Mouse (Mus musculus): ENCODE measurements at regions not wholly inside any gene's neighbourhood (a gene's known extent, or its start where the extent isn't known, plus 50 kb on each side); places are given as distances from the start of the nearest gene placed in this dataset.

DNA sequence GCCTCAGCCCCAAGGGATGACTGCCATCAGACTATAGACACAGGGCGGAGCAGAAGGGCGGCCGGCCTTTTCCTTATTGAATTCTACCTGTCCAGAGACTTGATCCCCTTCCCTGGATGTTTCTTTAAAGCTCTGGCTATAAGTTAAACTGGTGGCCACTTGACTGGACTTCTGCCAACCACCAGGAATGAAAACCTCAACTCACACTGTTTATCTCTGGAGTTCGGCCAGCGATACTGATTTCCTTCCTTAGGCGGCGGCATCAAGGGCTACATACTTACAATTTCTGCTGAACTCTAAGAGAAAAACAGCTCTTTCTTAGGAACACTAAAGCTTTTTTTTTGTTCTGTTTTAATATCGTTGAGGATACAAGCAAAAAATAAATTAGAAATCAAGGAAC is 104.9 kb upstream of the Tsc22d2 start:
- peak in 1 of 2 experiments; percentile 49; a peak in 2 of 4 replicates for ATAC-seq (replicated peaks in 1 of 2; ENCODE audit: insufficient read depth in 1 of 2, low FRiP score in 2 of 2, low TSS enrichment in 1 of 2, low read depth in 1 of 2, poor library complexity in 2 of 2, severe bottlenecking in 2 of 2)

DNA sequence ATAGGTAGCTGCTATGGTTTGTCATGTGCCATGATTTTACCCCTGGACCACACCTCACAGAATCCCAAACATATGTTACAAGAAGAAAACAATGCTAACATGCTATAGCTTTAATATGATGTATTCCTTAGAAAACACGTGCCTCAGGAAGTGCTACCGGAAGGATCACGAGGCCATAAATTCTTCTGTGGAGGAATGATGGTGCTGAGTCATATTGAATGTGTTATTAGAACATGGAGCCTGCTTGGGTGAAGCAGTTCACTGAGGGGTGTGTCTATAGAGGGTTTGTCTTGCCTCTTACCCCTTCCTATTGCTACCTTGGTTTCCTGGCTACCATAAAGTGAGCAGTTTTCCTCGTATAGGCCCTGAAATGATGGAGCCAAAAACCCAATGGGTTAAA is 104.1 kb upstream of the Tsc22d2 start:
- ATAC-seq (replicated peaks in 1 of 2; ENCODE audit: insufficient read depth in 1 of 2, low FRiP score in 2 of 2, low TSS enrichment in 1 of 2, low read depth in 1 of 2, poor library complexity in 2 of 2, severe bottlenecking in 2 of 2), result no peak

DNA sequence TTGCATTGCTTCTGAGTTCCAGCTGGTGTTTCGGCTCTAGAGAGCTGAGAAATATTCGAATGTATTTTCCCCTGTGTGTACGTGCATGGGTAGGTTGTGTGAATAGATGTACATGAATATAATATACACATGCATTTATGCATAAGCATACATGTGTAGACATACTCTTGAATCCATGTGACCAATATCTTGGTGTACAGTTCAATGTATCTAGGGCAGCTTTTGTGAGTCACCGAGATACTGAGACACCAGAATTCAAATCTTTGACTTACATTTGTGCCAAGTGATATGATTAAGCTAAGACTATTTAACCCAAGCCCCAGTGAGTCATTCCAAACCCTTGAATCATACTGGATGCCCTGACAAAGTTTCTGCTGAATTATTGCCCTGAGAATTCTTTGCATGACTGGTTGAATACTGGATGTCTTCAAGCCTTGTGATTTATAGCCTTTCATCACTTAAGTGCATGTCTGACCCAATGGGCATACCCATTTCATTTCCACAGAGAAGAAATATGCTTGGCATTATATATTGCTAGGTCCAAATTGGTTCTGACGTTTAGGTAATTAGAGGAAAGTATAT is 103.3 kb upstream of the Tsc22d2 start:
- no peak for ATAC-seq (replicated peaks in 1 of 2; ENCODE audit: insufficient read depth in 1 of 2, low FRiP score in 2 of 2, low TSS enrichment in 1 of 2, low read depth in 1 of 2, poor library complexity in 2 of 2, severe bottlenecking in 2 of 2)

DNA sequence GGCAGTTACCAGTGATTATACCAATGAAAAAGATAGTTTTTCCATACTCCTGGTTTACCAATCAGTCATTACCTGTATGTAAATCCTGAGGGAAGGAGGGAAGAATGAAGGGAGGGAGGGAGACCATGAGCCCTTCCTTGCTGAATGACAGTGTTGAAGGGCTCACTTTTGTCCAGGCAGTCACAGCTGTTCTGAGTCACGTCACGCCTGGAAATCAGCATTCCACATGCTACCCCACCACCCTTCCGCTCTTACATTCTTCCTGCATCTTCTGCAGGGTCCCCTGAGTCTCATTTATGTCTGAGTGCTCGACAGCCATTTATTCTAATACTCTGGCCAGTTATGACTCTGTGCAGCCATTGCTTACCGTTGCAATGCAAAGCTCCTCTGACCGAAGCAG is 101.9 kb upstream of the Tsc22d2 start:
- no peak for ATAC-seq (replicated peaks in 1 of 2; ENCODE audit: insufficient read depth in 1 of 2, low FRiP score in 2 of 2, low TSS enrichment in 1 of 2, low read depth in 1 of 2, poor library complexity in 2 of 2, severe bottlenecking in 2 of 2)

DNA sequence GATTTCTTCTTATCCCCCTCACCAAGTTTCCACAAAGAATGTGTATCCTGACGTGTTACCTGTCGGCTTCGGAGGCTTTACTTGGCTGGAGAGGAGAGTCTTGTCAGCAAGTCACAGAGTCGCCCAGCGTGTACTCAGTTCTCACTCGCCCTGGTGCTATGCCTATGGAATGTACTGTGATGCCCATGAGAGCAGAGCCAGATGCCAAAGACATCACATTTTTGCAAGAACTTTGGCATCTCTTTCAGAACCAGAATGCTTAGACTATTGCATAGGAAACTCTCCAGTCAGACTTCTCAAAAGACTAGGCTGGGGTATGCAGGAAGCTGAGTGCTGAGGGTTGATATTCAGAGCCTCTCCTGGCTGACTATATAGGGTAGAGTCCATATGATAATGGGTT is 99.3 kb upstream of the Tsc22d2 start:
- no peak for ATAC-seq (replicated peaks in 1 of 2; ENCODE audit: insufficient read depth in 1 of 2, low FRiP score in 2 of 2, low TSS enrichment in 1 of 2, low read depth in 1 of 2, poor library complexity in 2 of 2, severe bottlenecking in 2 of 2)

DNA sequence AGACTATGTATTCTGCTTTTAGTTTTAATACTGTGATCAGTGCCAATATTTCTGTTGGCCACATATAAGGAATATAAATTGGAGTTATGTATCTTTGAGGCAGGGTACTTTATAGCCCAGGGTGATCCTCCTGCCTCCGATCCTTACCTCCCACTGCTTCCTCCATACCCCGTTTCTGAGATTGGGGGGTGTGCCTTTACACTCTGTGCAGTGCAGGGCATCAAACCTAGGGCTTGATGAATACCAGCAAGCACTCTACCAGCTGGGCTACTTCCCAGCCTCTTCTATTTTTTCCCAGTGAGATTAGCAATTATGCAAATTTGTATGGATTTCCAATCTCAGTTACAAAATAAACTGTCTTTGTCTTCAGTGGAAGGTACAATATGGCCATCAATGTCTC is 97.3 kb upstream of the Tsc22d2 start:
- no peak for ATAC-seq (replicated peaks in 1 of 2; ENCODE audit: insufficient read depth in 1 of 2, low FRiP score in 2 of 2, low TSS enrichment in 1 of 2, low read depth in 1 of 2, poor library complexity in 2 of 2, severe bottlenecking in 2 of 2)

DNA sequence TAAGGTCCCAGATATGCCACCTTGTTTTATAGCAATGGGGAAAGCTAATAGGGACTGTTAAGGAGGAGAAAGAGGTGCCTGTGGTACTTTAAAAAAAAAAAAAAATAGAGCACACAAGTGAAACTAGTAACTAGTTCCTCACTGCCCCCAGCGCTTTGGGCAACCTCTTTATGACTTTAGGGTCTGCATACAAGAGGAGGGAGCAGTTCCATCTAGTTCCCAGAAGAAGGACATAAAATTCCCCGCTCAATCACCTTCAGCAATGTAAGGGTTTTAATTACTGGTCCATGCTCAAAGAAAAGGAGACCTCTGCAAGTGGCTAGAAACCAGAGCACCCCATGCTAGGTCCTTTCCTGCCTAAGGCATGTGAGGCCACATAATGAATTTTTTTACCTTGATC is 95.8 kb upstream of the Tsc22d2 start:
- ATAC-seq (replicated peaks in 1 of 2; ENCODE audit: insufficient read depth in 1 of 2, low FRiP score in 2 of 2, low TSS enrichment in 1 of 2, low read depth in 1 of 2, poor library complexity in 2 of 2, severe bottlenecking in 2 of 2), result no peak

DNA sequence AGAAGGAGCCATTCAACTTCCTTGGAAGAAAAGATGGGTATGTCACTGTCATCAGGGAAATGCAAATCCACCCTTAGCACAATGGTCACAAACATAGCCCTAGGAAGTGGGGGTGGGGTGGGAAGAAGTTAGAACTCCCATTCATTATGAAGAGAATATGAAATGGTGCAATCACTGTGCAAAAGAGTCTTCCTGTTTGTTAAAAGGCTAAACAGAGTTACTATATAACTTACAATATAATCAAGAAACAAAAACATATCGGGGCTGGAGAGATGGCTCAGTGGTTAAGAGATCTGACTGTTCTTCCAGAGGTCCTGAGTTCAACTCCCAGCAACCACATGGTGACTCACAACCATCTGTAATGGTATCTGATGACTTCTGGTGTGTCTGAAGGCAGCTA is 95.1 kb upstream of the Tsc22d2 start:
- ATAC-seq (replicated peaks in 1 of 2; ENCODE audit: insufficient read depth in 1 of 2, low FRiP score in 2 of 2, low TSS enrichment in 1 of 2, low read depth in 1 of 2, poor library complexity in 2 of 2, severe bottlenecking in 2 of 2), result no peak

DNA sequence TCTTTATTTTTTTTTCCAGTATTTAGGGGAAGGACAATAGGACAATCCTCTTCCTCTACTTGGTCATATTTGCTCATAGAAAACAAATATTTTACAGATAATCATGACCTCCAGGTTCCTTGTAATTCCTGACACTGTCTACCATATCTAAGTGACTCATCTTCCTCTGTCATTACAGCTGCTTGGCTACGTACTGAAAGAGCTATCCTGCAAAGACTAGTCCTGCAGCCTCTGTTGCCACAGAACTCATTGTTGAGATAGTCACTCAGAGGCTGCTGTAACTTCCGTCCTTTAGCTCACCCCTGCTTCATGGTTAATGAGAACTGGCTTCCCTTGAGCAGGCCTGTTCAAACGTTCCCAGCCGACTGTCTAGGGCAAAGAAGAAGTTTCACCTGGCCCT is 93.7 kb upstream of the Tsc22d2 start:
- ATAC-seq (replicated peaks in 1 of 2; ENCODE audit: insufficient read depth in 1 of 2, low FRiP score in 2 of 2, low TSS enrichment in 1 of 2, low read depth in 1 of 2, poor library complexity in 2 of 2, severe bottlenecking in 2 of 2), result no peak

DNA sequence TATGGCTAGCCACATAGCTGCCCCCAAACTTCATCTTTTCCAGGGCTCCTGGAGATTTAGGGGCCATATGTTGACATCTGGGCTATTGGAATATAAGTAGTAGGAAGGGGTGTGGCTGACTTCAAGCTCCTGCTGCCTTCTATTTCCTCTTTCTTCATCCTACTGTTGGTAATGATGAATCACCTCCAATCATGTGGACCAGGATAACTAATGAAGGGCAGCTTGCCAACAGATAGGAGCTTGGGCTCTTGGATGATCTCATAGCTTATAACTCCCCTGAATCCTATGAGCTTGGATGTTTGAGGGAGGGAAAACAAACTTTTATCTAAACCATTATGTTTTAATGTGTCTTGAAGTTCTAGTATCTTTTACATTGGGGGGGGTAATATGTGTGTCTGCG is 92.2 kb upstream of the Tsc22d2 start:
- no peak for ATAC-seq (replicated peaks in 1 of 2; ENCODE audit: insufficient read depth in 1 of 2, low FRiP score in 2 of 2, low TSS enrichment in 1 of 2, low read depth in 1 of 2, poor library complexity in 2 of 2, severe bottlenecking in 2 of 2)

DNA sequence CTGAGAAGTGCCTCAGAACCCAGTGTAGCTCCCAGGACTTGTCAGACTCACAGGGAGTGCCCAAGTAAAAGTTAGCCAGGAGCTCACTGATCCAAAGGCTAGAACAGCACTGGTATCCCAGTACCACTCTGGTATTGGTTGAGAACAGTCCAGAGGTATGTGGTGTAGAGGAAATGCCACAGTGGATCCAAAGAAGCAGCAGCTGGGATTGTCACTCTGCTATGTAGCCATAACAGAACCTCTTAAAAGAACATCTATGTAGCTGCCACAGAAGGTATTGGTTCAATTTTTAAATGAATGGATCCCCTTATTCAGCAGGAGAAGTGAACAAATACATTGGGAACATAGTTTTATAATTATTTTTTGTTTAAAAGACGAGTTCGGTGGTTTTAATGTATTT is 86.8 kb upstream of the Tsc22d2 start:
- ATAC-seq (replicated peaks in 1 of 2; ENCODE audit: insufficient read depth in 1 of 2, low FRiP score in 2 of 2, low TSS enrichment in 1 of 2, low read depth in 1 of 2, poor library complexity in 2 of 2, severe bottlenecking in 2 of 2), result no peak

DNA sequence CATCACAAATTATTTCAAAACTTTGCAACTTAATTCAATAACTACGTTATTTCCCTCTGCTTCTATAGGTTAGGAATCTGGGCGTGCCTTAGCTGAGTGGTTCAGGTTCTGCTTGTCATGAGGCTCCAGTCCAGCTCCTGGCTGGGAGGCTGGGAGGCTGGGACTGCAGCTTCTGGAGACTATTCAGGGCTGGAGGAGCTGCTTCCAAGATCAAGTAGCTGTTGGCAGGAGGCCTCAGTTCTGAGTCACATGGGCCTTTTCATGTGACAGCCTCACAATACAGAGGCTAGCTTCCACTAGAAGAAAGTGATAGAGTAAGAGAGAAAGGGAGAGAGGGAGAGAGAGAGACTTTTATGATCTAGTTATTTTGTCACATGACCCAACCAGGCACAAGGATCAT is 84.3 kb upstream of the Tsc22d2 start:
- ATAC-seq (replicated peaks in 1 of 2; ENCODE audit: insufficient read depth in 1 of 2, low FRiP score in 2 of 2, low TSS enrichment in 1 of 2, low read depth in 1 of 2, poor library complexity in 2 of 2, severe bottlenecking in 2 of 2), result no peak

DNA sequence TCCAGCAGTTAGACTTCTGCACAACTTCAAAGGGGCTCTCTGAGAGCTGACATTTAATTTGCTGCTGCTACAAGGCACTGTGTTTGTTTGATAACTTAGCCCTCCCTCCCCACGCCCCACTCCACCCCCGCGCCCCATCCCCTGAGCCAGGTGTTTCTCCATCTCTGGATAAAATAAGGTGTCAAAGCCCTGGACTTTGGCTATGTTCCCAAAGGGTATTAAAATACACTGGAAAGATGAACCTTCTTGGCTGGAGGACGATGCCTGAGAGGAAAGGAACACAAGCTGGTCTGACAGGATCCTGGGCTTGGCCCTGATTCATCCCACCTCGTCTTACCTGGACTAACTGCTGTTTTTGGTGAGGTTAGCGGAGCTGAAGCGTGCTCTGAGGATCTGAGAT is 80.5 kb upstream of the Tsc22d2 start:
- ATAC-seq (replicated peaks in 1 of 2; ENCODE audit: insufficient read depth in 1 of 2, low FRiP score in 2 of 2, low TSS enrichment in 1 of 2, low read depth in 1 of 2, poor library complexity in 2 of 2, severe bottlenecking in 2 of 2), result no peak

DNA sequence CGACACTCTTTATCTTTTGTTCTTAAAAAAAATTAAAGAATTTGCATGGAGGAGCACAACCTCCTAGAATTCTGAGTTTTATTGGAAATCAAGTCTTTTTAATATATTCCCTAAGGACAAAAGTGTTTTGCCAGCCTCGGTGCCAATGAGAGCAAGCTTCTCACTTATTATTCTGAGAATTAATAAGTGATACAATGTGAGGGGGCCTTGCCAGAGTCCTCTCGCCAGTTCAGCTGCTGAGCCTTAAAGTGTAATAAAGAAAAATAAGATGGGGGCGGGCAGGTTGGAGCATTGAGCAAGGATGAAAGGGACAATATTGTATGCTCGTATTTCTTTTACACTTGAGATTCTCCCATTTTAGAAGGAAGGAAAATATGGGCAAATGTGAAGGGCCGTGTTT is 79.2 kb upstream of the Tsc22d2 start:
- no peak for ATAC-seq (replicated peaks in 1 of 2; ENCODE audit: insufficient read depth in 1 of 2, low FRiP score in 2 of 2, low TSS enrichment in 1 of 2, low read depth in 1 of 2, poor library complexity in 2 of 2, severe bottlenecking in 2 of 2)

DNA sequence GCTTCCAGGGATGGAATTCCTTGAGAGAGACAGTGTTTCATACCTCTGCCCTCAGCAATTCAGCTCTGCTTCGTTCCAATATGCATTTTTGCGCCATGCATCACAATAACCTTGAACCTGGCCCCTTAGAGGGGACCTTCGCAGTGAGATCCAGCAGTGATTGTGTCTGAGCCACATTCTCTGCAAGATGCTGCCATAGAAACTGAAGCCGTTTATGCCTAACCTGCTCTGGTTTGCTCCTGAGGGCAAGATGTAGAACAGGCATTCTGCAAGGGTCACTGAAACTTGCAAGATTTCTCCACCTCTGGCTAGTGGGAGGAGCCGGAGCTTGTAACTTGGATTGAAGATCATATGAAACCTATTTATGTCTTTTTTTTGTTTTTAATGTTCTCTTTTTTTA is 78.4 kb upstream of the Tsc22d2 start:
- no peak for ATAC-seq (replicated peaks in 1 of 2; ENCODE audit: insufficient read depth in 1 of 2, low FRiP score in 2 of 2, low TSS enrichment in 1 of 2, low read depth in 1 of 2, poor library complexity in 2 of 2, severe bottlenecking in 2 of 2)

DNA sequence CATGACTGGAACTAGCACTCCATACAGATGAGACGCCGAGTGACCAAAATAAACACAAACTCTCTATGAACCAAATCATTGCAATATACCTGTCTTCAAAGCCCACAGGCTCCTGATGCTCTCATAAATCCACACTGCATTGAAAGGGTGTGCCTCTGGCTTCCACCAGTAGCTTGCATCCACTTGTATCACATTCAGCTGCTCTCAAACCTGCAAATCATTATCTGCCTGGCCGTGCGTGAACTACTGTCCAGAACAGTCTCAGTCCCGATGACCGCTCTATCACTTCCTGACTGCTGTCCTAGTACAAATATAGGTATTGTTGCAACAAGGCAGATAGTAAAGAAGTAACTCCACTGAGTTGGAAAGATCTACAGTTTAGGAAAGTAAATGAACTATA is 77.9 kb upstream of the Tsc22d2 start:
- ATAC-seq (replicated peaks in 1 of 2; ENCODE audit: insufficient read depth in 1 of 2, low FRiP score in 2 of 2, low TSS enrichment in 1 of 2, low read depth in 1 of 2, poor library complexity in 2 of 2, severe bottlenecking in 2 of 2), result no peak

DNA sequence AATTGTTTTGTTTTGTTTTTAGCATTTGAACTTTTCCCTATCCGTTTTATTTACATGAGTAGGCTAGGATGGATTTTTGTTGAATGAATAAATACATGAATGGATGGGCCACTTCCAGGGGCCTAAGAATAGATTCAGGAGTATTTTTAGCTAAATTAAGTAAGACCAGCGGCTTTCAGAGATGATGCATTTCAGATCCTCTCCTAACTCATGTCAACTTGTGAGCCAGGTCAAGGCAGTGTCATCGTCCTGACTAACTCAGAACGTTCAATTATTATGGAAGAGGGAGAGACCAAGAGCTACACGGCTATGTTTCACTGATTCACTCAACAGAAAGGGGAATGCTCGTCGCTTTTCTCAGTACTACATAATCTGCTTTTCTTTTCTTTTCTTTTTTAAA is 75.5 kb upstream of the Tsc22d2 start:
- ATAC-seq (replicated peaks in 1 of 2; ENCODE audit: insufficient read depth in 1 of 2, low FRiP score in 2 of 2, low TSS enrichment in 1 of 2, low read depth in 1 of 2, poor library complexity in 2 of 2, severe bottlenecking in 2 of 2), result no peak

DNA sequence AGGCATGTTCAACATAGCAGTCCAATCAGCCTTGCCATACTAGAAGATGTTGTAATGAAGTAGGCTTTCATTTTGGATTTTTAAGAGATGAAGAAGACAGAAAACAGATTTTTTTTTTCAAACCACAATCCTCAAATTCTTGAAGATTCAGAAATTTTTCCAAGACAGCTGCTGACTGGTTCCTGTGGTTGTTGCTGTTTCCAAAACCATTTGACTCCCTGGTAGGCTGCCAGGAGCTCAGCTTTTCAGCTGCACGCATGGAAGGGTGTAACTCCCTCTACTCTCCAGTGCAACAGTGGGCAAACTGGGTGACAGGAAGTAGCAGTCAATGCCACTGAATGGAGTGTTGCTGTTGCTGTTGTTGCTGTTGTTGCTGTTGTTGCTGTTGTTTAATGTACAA is 72.4 kb upstream of the Tsc22d2 start:
- ATAC-seq (replicated peaks in 1 of 2; ENCODE audit: insufficient read depth in 1 of 2, low FRiP score in 2 of 2, low TSS enrichment in 1 of 2, low read depth in 1 of 2, poor library complexity in 2 of 2, severe bottlenecking in 2 of 2), result no peak

DNA sequence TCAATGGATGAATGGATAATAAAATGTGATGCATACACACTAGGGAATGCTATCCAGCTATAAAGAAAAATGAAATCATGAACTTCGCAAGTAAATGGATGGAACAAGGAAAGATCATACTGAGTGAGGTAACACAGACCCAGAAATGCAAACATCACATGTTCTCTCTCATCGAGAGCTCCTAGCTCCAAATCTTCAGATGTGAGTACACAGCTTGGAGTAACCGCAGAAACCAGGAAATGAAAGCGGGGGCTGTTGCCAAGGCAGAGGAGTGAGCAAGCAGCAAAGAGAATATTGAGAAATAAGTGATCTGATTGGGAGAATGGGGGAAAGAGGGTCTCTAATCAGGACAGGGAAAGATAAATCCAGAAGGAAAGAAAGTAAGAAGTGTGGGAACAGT is 52.0 kb upstream of the Tsc22d2 start:
- no peak for ATAC-seq (replicated peaks in 1 of 2; ENCODE audit: insufficient read depth in 1 of 2, low FRiP score in 2 of 2, low TSS enrichment in 1 of 2, low read depth in 1 of 2, poor library complexity in 2 of 2, severe bottlenecking in 2 of 2)

DNA sequence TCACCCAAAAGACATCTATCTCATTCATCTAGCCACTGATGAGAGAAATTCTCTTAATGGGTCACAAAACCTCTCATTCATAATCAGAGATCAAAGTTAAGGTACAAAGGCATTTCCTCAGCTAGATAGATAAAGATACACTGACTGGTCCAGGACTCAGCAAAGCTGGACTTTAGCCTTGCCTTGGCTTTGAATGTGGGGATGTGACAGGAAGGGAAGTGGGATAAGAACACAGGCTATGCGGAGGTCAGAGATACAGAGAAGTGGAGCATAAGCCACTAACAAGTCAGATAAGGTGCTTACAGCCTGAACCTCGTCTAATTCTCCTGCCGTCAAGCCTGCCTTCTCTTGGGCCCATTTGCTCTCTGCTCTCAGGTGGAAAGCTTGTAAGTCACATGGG is 50.0 kb upstream of the Tsc22d2 start:
- ATAC-seq (replicated peaks in 1 of 2; ENCODE audit: insufficient read depth in 1 of 2, low FRiP score in 2 of 2, low TSS enrichment in 1 of 2, low read depth in 1 of 2, poor library complexity in 2 of 2, severe bottlenecking in 2 of 2), result no peak
